Mouse (Mus musculus) lung, adult 18-20 months (tissue): ENCODE measurements around the gene Cd300c.
"Not testable (repeated sequence)": the region's sequence is repeated elsewhere in the genome, so short reads cannot be mapped to it uniquely, and the experiment has no call there.

Source experiments
- DNase-seq, 2 experiments: peaks; one replicate each; pipeline ENCODE4 v3.0.0; 2022; ENCODE audit warnings: mixed read lengths in 2 of 2

Cd300c gene

DNA sequence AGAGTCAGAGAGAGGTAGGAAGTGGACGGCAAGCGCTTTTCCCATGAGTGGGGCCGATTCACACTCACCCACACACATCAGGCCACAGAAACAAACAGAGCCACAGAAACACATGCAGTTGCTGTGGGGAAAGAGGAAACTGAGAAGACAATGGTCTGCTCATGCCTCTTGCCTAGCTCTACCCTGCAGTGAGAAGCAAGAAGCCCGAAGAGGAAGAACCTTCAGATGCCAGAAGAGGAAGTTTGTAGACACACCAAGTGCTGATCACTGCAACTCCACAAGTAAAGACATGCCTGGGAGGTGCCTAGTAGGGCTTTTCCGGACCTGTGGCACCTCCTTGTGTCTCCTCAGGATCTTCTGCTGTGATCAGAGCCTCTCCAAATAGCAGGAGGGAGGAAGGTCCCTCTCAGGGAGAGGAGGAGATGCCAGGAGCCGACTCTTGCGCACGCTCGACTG, at the start of gene Cd300c:
Gene Cd300c, minus strand, starts transcription at position 406 of the 456 bp plus-strand sequence.
- peak; percentile 21 to 40 for DNase-seq

DNA sequence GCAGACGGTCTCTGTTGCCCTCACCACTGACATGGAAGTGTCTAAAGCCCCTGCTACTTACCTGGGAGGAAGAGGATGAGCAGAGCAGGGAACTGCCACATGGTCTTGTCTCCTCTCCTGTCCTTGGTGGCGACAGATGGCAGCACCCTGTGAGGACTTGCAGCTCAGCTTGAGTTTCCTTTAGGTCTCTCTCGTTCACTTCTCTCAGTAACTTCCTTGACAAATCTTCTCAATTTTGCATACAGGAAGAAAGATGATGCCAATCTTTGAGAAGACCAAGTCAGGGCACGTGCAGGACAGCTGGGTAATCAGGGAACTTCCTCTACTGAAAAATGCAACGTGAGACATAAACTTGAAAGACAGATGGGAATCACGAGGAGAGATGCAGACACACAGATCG, 47.1 kb upstream of the Cd300c start, which contains the start of gene Cd300ld2:
Gene Cd300ld2, minus strand, starts transcription at position 101 of the 400 bp plus-strand sequence.
- not testable (repeated sequence) for DNase-seq

DNA sequence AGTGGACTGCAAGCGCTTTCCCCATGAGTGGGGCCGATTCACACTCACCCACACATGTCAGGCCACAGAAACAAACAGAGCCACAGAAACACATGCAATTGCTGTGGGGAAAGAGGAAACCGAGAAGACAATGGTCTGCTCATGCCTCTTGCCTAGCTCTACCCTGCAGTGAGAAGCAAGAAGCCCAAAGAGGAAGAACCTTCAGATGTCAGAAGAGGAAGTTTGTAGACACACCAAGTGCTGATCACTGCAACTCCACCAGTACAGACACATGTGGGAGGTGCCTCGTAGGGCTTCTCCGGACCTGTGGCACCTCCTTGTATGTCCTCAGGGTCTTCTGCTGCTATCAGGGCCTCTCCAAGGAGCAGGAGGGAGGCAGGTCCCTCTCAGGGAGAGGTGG, 35.1 kb upstream of the Cd300c start:
- peak; percentile 7 to 12 for DNase-seq

DNA sequence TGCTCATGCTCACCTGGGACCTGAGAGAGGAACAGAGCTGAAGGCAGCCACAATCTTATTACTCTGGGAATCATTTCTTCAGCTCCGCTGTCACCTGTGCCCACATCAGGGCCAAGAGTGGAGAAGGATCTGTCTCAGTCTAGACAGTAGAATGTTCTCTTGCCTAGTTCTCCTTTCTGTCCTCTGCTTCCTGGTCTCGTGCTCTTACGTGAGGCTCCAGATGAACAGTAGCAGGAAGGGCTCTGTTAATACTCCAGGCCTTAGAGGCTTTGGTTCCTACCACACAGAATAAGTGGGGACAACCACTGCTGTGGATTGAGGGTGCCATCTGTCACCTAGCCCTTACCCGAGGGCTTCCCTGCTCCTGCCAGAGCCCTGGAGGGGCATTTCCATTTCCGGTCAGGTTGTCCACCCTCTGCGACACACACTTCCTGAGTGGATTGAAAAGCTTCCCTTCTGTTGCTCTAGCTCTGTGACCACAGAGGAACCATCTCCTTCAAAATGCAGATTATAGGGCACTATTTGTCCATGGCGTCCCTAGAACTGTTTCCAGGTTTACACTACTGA, 32.6 kb upstream of the Cd300c start, which contains the start of gene Cd300c2:
Gene Cd300c2, minus strand, starts transcription at position 407 of the 567 bp plus-strand sequence.
- no peak for DNase-seq

DNA sequence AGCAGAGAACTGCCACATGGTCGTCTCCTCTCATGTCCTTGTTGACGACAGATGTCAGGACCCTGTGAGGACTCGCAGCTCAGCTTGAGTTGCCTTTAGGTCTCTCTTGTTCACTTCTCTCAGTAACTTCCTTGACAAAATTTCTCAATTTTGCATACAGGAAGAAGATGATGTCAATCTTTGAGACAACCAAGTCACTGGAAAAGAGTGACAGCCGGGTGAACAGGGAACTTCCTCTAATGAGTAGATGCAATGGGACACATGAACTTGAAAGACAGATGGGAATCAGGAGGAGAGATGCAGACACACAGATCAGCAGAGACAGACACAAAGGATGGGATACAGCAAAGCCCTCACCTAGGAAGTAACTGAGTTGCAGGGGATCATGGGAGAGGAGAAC, 20.8 kb upstream of the Cd300c start, which contains the start of gene Cd300ld:
Gene Cd300ld, minus strand, starts transcription at position 130 of the 400 bp plus-strand sequence.
- no peak for DNase-seq

DNA sequence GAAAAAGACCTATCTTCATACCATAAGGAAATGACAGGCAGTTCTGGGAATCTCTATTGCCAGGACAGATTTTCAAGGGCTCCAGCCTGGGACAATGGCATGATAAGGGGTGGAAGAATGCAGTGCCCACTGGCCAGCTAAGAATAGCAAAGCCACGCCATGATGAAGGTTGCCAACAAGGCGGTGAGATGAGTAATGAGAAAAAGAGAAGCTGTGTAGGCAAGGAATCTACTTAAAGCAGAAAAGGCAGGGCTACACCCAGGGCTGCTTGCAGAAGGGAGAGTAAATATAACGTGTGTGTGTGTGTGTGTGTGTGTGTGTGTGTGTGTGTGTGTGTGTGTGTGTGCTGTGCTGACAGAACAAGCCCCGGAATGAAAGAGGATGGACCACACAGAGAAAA, 12.9 kb upstream of the Cd300c start:
- no peak for DNase-seq

DNA sequence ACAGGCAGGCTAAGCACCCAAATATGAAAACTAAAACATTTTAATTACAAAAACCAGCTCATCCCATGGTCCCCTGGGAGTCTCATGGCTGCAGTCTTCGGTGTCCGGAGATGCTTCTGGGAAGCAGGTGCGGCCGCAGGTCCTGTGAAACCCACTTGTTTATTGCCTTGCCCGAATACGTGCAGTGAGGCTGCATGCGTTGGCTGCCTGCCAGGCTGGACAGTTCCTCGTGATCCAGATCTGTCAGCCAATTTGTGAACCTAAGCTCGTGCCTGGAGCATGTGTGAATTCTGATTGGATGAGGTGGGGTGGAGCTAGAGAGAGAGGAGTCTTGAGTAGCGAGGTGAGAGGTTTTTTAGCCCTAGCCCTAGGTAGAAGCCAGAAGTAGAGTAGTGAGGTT, 3.8 kb upstream of the Cd300c start:
- DNase-seq = no peak

DNA sequence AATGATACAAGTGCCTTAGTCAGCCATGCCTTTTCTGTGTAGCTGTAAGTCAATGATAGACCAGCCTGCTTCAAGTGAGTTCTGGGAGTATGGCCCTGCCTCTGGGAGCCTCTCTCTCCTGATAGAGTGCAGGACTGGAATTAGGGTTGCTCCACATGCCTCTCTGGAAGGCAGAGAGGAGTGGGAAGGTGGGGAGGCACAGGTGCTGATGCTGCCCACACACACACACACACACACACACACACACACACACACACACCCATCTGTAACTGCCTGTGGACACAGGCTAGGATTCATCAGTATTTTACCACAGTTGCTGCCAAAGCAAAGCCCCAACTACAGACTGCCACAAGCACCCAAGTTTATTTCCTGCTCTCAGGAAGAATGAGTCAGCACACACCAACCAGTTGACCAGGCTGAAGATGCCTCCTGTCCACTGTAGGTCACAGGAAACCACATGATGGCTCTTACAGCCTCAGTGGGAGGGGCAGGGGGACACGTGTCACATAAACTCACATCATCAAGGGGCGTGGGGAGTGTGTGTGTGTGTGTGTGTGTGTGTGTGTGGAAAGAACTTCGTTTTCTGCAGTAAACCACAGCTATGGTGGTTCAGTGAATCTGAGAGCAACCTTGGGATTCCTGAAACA, 3.7 kb downstream of the Cd300c start:
- peak; percentile 26 to 33 for DNase-seq

DNA sequence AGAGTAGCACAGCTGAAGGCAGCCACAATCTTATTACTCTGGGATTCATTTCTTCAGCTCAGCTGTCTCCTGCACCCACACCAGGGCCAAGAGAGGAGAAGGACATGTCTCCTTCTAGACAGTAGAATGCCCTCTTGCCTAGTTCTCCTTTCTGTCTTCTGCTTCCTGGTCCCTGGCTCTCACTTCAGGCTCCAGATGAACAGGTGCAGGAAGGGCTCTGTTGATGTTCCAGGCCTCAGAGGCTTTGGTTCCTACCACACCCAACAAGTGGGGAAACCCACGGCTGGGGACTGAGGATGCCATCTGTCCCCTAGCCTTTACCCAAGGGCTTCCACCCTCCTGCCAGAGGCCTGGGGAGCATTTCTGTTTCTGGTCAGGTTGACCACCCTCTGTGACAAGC, 8.6 kb downstream of the Cd300c start:
- DNase-seq = no peak

DNA sequence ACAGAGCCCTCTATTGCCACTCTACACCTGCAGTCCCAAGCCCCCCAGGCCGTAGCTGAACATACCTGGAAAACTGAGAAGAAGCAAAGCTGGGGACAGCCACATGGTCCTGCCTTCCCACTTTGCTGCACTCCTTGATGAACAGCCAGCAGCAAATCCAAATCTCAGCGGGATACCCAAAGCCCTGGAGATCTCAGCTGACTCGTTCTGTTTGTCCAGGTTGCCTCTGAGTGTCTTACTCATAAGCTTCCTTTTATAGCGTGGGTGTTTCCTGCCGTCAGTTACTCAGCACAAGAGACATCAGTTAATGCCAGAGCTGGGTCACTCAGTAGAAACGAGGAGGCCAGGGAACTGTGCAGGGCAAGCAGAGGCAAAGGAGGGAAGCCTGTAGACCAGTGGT, 34.8 kb downstream of the Cd300c start, which contains the start of gene Cd300lb:
Gene Cd300lb, minus strand, starts transcription at position 243 of the 400 bp plus-strand sequence.
- DNase-seq = no peak

DNA sequence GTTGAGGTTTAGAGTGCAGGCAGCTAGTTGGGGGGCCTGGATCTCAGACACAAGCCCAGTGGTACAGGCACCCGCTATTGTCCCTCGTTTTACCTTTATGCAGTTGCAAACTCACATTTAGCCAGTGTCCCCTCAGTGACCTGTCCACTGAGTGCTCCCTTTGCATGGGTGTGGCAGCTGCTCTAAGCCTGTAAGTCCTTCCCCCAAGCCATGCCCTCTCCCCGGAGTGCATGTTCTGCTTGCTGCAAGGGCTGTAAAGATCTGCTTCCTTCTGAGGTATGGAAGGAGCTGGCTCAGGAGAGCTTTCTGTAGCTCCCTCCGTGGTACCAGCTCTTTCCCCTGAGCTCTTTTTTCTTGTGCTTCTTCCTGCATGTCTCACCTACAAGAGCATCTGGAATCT, 35.4 kb downstream of the Cd300c start:
- DNase-seq = no peak

DNA sequence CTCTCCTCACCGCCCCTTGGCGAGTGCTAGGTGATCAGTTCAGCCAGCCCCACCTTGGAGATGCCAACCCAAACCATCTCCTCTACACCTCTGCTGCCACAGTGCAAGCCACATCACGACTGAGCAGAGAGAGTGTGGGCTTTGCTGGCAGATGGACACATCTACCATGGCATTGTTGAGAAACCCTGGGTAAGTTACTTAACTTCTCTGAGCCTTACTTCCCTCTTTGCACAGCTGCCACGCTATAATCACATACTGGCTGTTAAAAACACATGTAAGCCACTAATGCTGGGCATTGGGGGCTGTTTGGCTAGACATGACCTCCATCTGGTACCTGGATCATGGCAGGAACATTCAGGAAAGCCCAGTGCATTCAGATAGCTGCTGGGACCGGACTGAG, 37.9 kb downstream of the Cd300c start:
- no peak for DNase-seq

DNA sequence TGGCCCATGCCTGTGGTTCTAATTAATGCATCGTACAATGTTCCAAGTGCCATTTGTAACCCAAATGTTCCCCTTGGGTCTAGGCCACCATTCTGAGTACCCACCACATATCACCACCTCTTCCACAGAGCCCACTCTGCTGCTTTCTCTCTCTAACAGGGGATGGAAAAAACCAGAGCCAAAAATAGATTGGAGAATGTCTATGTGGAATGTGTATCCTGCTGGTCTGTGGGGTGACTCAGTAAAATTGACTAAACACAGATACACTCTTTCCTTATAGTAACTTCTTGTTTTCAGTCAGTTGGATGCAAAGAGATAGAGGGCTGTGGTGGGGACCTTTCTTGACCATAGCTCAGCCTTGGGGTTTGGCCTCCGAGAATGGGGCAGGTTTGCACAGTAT, 39.4 kb downstream of the Cd300c start:
- no peak for DNase-seq

DNA sequence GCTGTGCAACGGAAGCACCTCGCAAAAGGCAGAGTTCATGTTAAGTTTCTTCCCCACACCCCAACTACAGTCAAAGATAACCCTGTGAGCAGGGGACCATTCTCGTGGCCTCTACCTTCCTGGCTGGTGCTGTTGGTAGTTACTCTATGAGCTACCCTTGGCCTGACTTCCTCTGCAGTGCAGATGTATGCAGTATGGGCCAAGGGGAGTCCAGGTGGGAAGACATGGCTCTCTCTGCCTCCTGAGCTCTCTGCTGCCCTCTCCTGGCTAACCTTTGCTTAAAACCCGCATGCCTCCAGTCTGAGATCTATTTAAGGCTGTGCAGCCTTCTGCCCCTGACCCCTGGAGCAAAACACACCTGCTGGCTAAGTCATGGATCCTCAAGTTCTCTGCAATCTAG, 45.0 kb downstream of the Cd300c start:
- DNase-seq = no peak

DNA sequence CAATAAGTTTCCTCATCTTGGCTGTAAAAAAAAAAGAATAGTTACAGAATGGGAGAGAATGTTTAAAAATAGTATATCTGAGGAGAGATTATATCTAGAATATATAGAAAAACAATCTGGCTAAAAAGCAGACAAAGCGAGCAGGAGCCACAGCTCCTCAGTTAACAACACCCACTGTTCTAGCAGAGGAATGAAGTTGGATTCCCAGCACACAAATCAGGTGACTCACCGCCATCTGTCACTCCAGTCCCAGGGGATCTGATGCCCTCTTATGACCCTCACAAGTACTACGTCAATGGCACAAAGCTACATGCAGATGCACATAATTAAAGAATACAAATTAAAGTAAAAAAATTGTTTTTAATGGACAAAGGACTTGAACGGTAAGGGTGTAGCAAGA, 46.5 kb downstream of the Cd300c start:
- no peak for DNase-seq

DNA sequence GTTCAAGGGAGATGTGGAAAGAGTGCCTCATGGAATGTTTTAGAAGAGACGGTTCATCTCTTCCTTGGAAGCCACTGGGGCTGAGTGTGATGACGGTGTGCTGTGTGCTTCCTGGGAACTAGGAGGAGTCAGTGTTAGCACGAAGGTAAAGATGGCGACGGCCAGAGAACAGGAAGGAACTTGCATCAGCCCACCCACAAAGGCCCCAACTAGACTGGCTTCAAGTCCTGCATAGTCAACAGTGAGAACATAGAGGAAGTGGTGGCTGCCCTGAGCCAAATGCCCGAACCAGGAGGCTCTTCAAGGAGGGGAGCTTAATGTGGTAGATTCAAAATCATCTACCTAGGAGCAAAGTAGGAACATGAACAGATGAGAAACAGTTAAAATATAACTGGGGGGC, 51.8 kb downstream of the Cd300c start:
- DNase-seq = peak in 1 of 2 experiments; percentile 32

DNA sequence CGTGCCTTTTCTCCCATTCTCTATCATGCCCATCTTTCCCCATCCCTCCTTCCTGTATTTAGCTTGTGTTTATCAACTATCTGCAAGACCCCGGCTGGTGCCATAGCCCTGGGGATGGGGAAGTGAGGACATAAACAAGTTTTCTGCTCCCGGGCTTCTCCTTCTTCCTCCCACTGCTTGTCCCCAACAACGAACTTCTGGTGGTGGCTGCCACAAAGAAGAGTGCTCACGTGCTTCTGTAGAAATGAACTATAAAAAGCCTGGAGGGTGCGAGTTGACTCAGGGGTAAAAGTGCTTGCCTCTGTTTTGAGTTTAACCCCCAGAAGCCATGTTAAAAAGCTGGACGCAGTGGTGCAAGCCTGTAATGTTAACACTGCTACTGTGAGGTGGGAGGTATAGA, 54.0 kb downstream of the Cd300c start:
- DNase-seq = peak in 1 of 2 experiments; percentile 24

DNA sequence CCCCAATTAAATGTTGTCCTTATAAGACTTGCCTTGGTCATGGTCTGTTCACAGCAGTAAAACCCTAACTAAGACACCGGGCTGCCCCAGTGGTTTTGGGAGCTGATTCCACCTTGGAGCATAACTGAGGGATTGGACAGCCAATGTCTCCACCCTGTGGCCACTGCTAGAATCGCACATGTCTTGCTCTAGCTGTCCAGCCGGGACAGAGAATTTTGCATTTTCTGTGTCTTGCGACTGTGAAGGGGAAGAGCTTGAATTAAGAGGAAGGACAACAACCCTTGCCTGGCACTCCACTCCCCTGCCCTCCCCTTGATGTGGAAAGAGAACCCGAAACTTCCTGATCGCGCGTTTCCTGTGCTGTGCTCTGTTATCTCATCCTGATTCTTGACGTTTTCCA, 56.1 kb downstream of the Cd300c start:
- peak; percentile 68 to 70 for DNase-seq

DNA sequence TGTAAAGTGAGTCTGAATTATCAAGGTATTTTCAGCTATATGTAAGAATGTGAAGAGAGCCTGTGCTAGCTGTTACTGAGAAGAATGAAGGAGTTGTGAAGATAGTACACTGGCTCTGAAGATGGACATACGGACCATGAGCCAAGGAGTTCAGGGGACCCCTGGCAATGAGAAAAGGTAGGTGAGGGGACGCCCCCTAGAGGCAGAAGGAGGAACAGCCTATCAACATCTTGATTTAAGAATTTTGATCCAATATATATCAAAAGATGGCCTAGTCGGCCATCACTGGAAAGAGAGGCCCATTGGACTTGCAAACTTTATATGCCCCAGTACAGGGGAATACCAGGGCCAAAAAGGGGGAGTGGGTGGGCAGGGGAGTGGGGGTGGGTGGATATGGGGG, 59.4 kb downstream of the Cd300c start:
- not testable (repeated sequence) for DNase-seq

DNA sequence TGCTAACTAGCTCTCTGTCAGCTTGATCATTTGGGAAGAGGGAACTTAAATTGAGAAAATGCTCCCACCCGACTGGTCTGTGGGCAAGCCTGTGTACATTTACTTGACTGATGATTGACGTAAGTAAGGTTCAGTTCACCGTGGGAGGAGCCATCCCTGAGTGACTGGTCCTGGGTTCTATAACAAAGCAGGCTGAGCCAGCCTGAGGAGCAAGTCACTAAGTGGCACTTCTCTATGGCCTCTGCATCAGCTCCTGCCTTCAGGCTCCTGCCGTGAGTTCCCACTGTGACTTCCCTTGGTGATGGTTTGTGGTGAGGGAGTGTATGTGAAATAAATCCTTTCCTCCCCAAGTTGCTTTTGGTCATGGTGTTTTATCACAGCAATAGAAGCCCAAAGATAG, 60.9 kb downstream of the Cd300c start:
- DNase-seq = peak in 1 of 2 experiments; percentile 6

DNA sequence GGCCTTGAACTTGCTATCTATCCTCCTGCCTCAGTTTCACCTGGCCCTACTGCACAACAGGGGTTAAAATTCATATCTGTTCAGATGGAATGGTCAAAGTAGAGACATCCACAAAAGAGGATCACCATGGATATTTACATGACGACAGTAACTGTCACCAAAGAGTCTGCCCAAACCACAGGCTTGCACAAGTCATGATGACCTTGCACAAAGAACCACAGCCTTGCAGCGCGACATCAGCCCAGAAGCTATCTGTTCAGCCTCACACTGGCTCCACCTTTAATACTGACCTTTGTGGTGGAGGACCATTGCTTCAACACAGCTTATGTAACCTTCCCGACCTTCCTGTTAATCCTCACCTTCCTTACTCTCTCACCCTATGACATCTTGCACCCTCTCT, 61.4 kb downstream of the Cd300c start:
- DNase-seq = peak; percentile 56 to 65
